Mouse (Mus musculus) E14TG2a.4 (cell line): ENCODE data around the gene Aes.

Source experiments
- CTCF ChIP-seq: conservative IDR thresholded peaks from 2 replicates; pipeline ENCODE4 v1.5.1; 2014; ENCODE audit warnings: low read length
- NANOG ChIP-seq: IDR thresholded peaks from 2 replicates; pipeline ENCODE4 v1.6.1; 2014; ENCODE audit warnings: borderline replicate concordance, low read length, mixed read lengths

DNA sequence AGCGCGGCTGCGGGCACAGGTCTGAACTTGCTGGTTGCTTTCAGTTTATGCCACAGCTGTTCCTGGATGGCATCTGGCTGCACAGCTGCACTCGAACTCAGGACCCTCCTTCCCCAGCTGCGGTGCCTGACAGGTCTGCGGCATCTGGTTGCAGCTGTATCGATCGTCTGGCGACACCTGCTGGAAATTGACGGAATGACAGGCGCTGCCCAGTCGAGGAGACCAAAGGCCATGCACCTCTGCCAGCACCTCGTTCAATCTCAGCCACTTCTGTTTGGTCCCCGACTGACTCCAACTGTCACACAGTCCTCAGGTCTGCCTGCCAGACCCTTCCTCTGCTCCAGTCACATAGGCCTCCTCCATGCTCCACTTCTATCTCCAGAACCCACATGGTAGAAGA is 32.5 kb upstream of the Aes start:
- peak; percentile 99 for TF ChIP-seq CTCF
- TF ChIP-seq NANOG, result no peak
